Mouse (Mus musculus): ENCODE measurements around the gene Orai1. TPM values are rescaled to one million over a fixed set of nuclear protein-coding genes. Genes with fewer than 3 reads are reported as not detected.

The Orai1 gene
- polyA plus RNA-seq, 1 experiment from 2014 or later = 13.1 TPM

- Histone ChIP-seq H3K9me3 (no peaks in the 10 kb centered on the region), H3K9ac (no peak overlapping the region), H3K4me3 (no peak overlapping the region), H3K4me1 (replicated peaks) (0 out of 2 replicates have a peak, but pooled peaks cover 14% of the 10 kb centered on the region), H3K4me2 (no peak overlapping the region), H3K27me3 (no peaks in the 10 kb centered on the region), H3K36me3 (no peaks in the 10 kb centered on the region), H3K27ac (replicated peaks) (0 out of 2 replicates have a peak overlapping the region, but pooled peaks have one; percentile 23)
- 63% methylated on average over 7 of the region's 7 CpGs for WGBS
- ATAC-seq (ENCODE audit: low read depth) = no peak
Measured at GRCm38 (mm10) chr5:123040796-123041195, 25.9 kb downstream of the Orai1 start.

GRCm38 (mm10) chr5:123043856-123044255 is 29.0 kb downstream of the Orai1 start:
- Histone ChIP-seq H3K27me3 (no peaks in the 10 kb centered on the region), H3K4me2 (no peak overlapping the region), H3K27ac (replicated peaks) (no peak overlapping the region), H3K9me3 (no peaks in the 10 kb centered on the region), H3K4me1 (replicated peaks) (0 out of 2 replicates have a peak, but pooled peaks cover 14% of the 10 kb centered on the region), H3K9ac (no peak overlapping the region), H3K36me3 (no peaks in the 10 kb centered on the region), H3K4me3 (no peak overlapping the region)
- 21% methylated on average over 7 of the region's 7 CpGs for WGBS
- no peak for ATAC-seq (ENCODE audit: low read depth)

- H3K9me3 ChIP-seq = no peaks in the 10 kb centered on the region
- 0 out of 2 replicates have a peak, but pooled peaks cover 6% of the 10 kb centered on the region for H3K4me1 ChIP-seq (replicated peaks)
- H3K27me3 ChIP-seq = no peaks in the 10 kb centered on the region
- no peaks in the 10 kb centered on the region for H3K36me3 ChIP-seq
- H3K4me2 ChIP-seq = no peak overlapping the region
- no peak overlapping the region for H3K27ac ChIP-seq (replicated peaks)
- no peak for ATAC-seq (ENCODE audit: low read depth)
- WGBS = 36% methylated on average over 9 of the region's 9 CpGs
- H3K4me3 ChIP-seq = no peak overlapping the region
- H3K9ac ChIP-seq = no peak overlapping the region
Measured at GRCm38 (mm10) chr5:123045561-123046295, 30.9 kb downstream of the Orai1 start.

DNA sequence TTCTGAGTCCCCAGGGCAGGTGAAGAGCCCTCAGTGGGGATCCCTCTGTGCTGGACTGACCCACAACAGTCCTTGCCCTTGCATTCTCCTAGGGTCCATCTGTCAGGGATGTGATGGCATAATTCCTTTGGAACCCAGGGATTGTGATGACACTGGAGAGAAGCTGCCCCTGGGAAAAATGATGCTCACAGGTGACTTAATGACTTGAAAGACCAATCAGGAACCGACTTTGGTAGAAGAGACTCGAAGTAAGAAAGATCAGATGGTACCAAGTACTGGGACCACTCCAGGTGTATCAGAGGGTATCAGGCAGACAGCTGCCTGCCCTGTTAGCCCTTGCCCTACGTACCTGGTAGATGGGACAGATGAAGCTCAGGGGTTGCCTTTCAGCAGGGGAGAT is 32.0 kb downstream of the Orai1 start, which contains the start of gene Morn3:
Gene Morn3 (minus strand): TSS at position 101 of the 400 bp plus-strand sequence.
- no peak within 1 kb of the TSS for H3K27ac ChIP-seq (replicated peaks)
- H3K9me3 ChIP-seq = no peaks in the 10 kb centered on the region
- no peak within 1 kb of the TSS for H3K4me3 ChIP-seq
- no peaks in the 10 kb centered on the region for H3K27me3 ChIP-seq
- 78% methylated on average over 3 of the region's 3 CpGs for WGBS
- 0 out of 2 replicates have a peak, but pooled peaks cover 6% of the 10 kb centered on the region for H3K4me1 ChIP-seq (replicated peaks)
- no peak within 1 kb of the TSS for H3K4me2 ChIP-seq
- no peak for ATAC-seq (ENCODE audit: low read depth)
- no peaks in the 10 kb centered on the region for H3K36me3 ChIP-seq
- no peak within 1 kb of the TSS for H3K9ac ChIP-seq

- Histone ChIP-seq H3K9me3 (no peaks in the 10 kb centered on the region), H3K4me1 (replicated peaks) (0 out of 2 replicates have a peak, but pooled peaks cover 6% of the 10 kb centered on the region), H3K27me3 (no peaks in the 10 kb centered on the region), H3K36me3 (no peaks in the 10 kb centered on the region), H3K9ac (peak overlapping the region; percentile 45), H3K4me2 (peak overlapping the region; percentile 40), H3K4me3 (0 out of 2 replicates have a peak overlapping the region, but pooled peaks have one; percentile 4), H3K27ac (replicated peaks) (no peak overlapping the region)
- WGBS = 5% methylated on average over 12 of the region's 12 CpGs
- ATAC-seq (ENCODE audit: low read depth) = no peak
Measured at GRCm38 (mm10) chr5:123049271-123049670, 34.4 kb downstream of the Orai1 start.

DNA sequence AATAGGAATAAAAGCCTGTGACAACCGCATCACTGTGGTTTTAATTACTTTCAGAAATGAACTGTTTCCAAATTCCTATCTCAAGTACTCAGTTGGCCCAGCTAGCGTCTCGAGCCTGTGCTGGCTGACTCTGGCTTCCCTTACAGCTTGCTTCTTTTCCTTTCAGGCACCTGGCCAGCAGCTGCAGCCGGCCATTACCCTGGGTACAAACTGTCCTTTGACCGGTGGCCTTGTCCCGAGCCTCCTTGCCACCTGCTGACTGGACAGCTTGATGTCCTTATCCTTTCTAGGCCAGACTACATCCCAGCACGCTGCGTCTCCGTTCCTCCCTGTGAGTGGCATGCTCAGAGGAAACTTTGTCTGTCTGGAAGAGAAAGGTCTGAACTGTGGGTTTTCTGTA is 36.0 kb downstream of the Orai1 start:
- no peaks in the 10 kb centered on the region for H3K4me1 ChIP-seq (replicated peaks)
- H3K4me3 ChIP-seq = no peak overlapping the region
- WGBS = 83% methylated on average over 9 of the region's 9 CpGs
- H3K9ac ChIP-seq = no peak overlapping the region
- ATAC-seq (ENCODE audit: low read depth) = no peak
- H3K4me2 ChIP-seq = no peak overlapping the region
- no peaks in the 10 kb centered on the region for H3K36me3 ChIP-seq
- no peaks in the 10 kb centered on the region for H3K27me3 ChIP-seq
- H3K27ac ChIP-seq (replicated peaks) = no peak overlapping the region
- no peaks in the 10 kb centered on the region for H3K9me3 ChIP-seq

- Histone ChIP-seq H3K9ac (no peak overlapping the region), H3K36me3 (no peaks in the 10 kb centered on the region), H3K4me3 (no peak overlapping the region), H3K27ac (replicated peaks) (no peak overlapping the region), H3K9me3 (no peaks in the 10 kb centered on the region), H3K27me3 (no peaks in the 10 kb centered on the region), H3K4me2 (no peak overlapping the region), H3K4me1 (replicated peaks) (no peaks in the 10 kb centered on the region)
- no peak for ATAC-seq (ENCODE audit: low read depth)
- WGBS = 83% methylated on average over 5 of the region's 5 CpGs
Measured at GRCm38 (mm10) chr5:123051736-123052135, 36.9 kb downstream of the Orai1 start.

DNA sequence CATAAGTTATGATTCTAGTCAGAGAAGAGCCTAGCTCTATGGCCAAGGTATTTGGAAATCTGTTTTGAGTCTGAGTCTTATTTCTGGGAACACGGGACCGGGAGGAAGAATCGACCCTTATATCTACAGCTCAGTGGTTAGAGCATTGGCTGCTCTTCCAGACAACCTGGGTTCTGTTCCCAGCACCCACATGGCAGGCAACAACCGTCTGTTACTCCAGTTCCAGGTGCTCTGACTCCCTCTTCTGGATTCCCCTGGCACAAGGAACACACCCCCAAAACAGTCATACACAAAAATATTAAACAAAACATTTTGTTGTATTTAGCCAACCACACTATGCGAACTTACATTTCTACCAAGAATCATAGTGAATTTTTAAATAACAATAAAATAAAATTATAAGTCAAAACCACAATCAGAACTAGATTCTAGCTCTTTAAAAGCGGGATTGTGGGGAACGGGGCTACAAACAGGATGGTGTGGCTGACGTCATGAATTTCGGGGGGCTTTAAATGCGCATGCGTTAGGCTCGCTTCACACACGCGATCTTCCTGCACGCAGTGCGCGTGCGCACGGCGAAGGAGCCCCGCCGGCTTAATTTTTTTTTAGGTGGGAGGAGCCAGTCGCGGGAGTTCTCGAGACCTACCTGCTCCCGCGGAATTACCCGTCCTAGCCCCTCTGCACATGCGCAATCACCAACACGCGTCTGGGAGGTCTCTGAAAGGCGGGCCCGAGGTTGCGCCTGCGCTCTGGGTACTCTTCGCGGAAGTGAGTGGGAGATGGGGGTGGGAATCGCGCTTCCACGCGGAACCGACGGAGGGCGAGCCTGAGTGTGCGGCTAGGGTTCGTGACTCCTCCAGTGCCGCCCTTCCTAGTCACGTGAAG is 42.7 kb downstream of the Orai1 start:
- no peaks in the 10 kb centered on the region for H3K27me3 ChIP-seq
- H3K27ac ChIP-seq (replicated peaks) = peak overlapping the region; percentile 62
- peak overlapping the region; percentile 62 for H3K9ac ChIP-seq
- no peaks in the 10 kb centered on the region for H3K9me3 ChIP-seq
- H3K4me2 ChIP-seq = peak overlapping the region; percentile 52
- no peaks in the 10 kb centered on the region for H3K36me3 ChIP-seq
- ATAC-seq (ENCODE audit: low read depth) = peak; percentile 93
- H3K4me1 ChIP-seq (replicated peaks) = peaks cover 7% of the 10 kb centered on the region; the same call in 1 of the 2 replicates
- peak overlapping the region; percentile 38 for H3K4me3 ChIP-seq
- WGBS = 8% methylated on average over 48 of the region's 48 CpGs

GRCm38 (mm10) chr5:123058251-123059102 is 43.6 kb downstream of the Orai1 start:
- no peaks in the 10 kb centered on the region for H3K36me3 ChIP-seq
- H3K27me3 ChIP-seq = no peaks in the 10 kb centered on the region
- H3K4me1 ChIP-seq (replicated peaks) = peaks cover 7% of the 10 kb centered on the region; the same call in 1 of the 2 replicates
- 46% methylated on average over 16 of the region's 16 CpGs for WGBS
- ATAC-seq (ENCODE audit: low read depth) = no peak
- H3K4me2 ChIP-seq = peak overlapping the region; percentile 52
- H3K4me3 ChIP-seq = peak overlapping the region; percentile 38
- H3K9ac ChIP-seq = peak overlapping the region; percentile 62
- no peaks in the 10 kb centered on the region for H3K9me3 ChIP-seq
- peak overlapping the region; percentile 62 for H3K27ac ChIP-seq (replicated peaks)

DNA sequence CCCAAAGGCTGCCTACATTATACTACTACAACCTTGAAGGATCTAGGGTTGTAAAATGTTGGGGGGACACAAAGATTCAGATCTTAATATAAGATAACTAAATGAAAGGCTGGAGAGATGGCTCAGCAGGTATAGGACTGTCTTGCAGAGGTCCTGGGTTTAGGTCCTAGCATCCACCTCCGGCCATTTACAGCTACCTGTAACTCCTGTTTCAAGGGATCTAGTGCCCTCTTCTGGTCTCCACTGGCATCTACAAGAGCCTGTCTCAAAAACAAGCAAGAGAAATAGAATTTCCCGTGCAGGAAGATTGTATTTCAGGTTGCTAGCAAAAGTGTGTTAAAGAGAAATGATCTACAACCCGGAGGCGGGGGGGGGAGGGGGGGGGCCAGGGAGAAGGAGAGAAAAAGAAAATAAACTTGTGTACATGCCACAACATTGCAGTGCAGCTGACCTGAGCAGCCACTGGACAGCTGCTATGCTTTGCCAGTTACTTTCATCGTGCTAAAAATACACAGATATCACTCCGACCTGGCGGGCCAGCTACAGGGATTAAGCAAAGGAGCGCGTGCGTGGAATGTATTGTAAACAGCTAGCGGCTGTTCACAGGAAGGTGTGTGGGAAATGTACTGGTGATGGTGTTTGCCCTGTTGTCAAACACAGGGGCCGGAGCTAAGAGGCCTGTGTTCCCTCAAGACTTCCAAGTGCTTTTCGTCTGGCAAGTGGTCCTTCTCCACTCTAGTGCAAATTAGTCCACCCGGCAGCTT is 45.1 kb downstream of the Orai1 start:
- no peak overlapping the region for H3K27ac ChIP-seq (replicated peaks)
- H3K9ac ChIP-seq = no peak overlapping the region
- no peak for ATAC-seq (ENCODE audit: low read depth)
- H3K4me1 ChIP-seq (replicated peaks) = peaks cover 7% of the 10 kb centered on the region; the same call in 1 of the 2 replicates
- H3K9me3 ChIP-seq = no peaks in the 10 kb centered on the region
- no peaks in the 10 kb centered on the region for H3K36me3 ChIP-seq
- H3K27me3 ChIP-seq = no peaks in the 10 kb centered on the region
- no peak overlapping the region for H3K4me3 ChIP-seq
- WGBS = 51% methylated on average over 14 of the region's 14 CpGs
- no peak overlapping the region for H3K4me2 ChIP-seq
